Mouse (Mus musculus) fat pad, adult 2 months (tissue): ENCODE data around the gene Psmb5.

Experiments used
- DNase-seq: peaks from one replicate; pipeline ENCODE4 v3.0.0-alpha.2; 2011; ENCODE audit warnings: low read depth, low spot score; ENCODE audit errors: extremely low read depth

Psmb5 gene

GRCm38 (mm10) chr14:54594055-54594454, 23.8 kb downstream of the Psmb5 start:
- no peak for DNase-seq

GRCm38 (mm10) chr14:54592319-54592934, 25.4 kb downstream of the Psmb5 start:
- no peak for DNase-seq

- no peak for DNase-seq
These were observed 26.8 kb downstream of the Psmb5 start for GRCm38 (mm10) chr14:54591056-54591455.

GRCm38 (mm10) chr14:54583681-54584338, 34.0 kb downstream of the Psmb5 start:
- no peak for DNase-seq

- DNase-seq: no peak
These were observed 35.3 kb downstream of the Psmb5 start for GRCm38 (mm10) chr14:54582536-54582935.

GRCm38 (mm10) chr14:54579638-54580037, 38.2 kb downstream of the Psmb5 start:
- no peak for DNase-seq

- no peak for DNase-seq
These were observed 39.8 kb downstream of the Psmb5 start for GRCm38 (mm10) chr14:54578063-54578462.

GRCm38 (mm10) chr14:54577089-54577982, 40.5 kb downstream of the Psmb5 start, which contains the start of gene Ajuba:
Gene Ajuba, minus strand, starts transcription at chr14:54577558.
- DNase-seq: peak; percentile 25

- DNase-seq: no peak
These were observed 41.4 kb downstream of the Psmb5 start for GRCm38 (mm10) chr14:54576241-54577088.

- DNase-seq: no peak
These were observed 42.2 kb downstream of the Psmb5 start for GRCm38 (mm10) chr14:54575631-54576030.

GRCm38 (mm10) chr14:54575031-54575430, 42.8 kb downstream of the Psmb5 start:
- DNase-seq: no peak

GRCm38 (mm10) chr14:54574253-54574652, 43.6 kb downstream of the Psmb5 start:
- peak; percentile 51 for DNase-seq

GRCm38 (mm10) chr14:54572790-54573736, 44.8 kb downstream of the Psmb5 start:
- no peak for DNase-seq

GRCm38 (mm10) chr14:54572122-54572521, 45.7 kb downstream of the Psmb5 start:
- peak; percentile 34 for DNase-seq

GRCm38 (mm10) chr14:54569451-54570392, 48.1 kb downstream of the Psmb5 start:
- DNase-seq: no peak

GRCm38 (mm10) chr14:54568694-54569414, 49.0 kb downstream of the Psmb5 start:
- no peak for DNase-seq
